Mouse (Mus musculus): Measurements from ENCODE around the gene Lhfpl2.
A peak's percentile ranks its signal among the peaks of the same experiment; 100 is the strongest.

Lhfpl2 gene

GRCm38 (mm10) chr13:94239488-94239887 is 181.9 kb downstream of the Lhfpl2 start:
- peak; percentile 75 for DNase-seq

- DNase-seq: peak; percentile 85
Measured at GRCm38 (mm10) chr13:94240111-94240510, 182.5 kb downstream of the Lhfpl2 start.

GRCm38 (mm10) chr13:94240873-94241272 is 183.3 kb downstream of the Lhfpl2 start:
- DNase-seq: peak; percentile 31

- DNase-seq: no peak
Measured at GRCm38 (mm10) chr13:94241892-94242524, 184.4 kb downstream of the Lhfpl2 start.

DNA sequence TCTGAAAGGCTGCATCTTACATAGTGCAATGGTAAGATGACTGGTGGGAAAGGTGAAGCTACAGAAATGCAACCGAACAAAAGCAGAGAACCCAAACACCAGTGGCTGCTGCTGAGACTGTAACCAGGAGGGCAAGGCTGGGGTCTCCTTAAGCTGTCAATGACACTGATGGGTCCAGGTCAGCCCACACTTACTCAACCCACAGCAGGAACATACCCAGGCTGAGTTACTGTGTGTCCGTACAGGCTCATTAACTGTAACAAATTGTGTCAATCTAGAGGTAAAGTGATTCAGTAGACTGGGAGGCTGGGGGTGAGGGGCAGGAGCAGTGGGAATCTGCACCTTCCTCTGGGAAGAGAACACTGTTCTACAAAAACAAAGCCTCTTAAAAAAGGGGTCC is 185.3 kb downstream of the Lhfpl2 start:
- no peak for DNase-seq

Data from heart, adult 11 months (tissue).